Mouse (Mus musculus) bone marrow, adult 2 months (tissue): ENCODE results near the gene Slc24a3.

Experiments used
- CTCF ChIP-seq: fragments of 200-500 bp; IDR thresholded peaks from 2 replicates; pipeline ENCODE4 v1.5.1; 2011; ENCODE audit warnings: low read length, control low read depth; ENCODE audit not compliant: control insufficient read depth, insufficient read depth
- POLR2A ChIP-seq: fragments of 200-500 bp; IDR thresholded peaks from 2 replicates; pipeline ENCODE4 v1.6.1; 2011; ENCODE audit warnings: low read depth, mild to moderate bottlenecking, control low read depth, low read length, borderline replicate concordance; ENCODE audit not compliant: control insufficient read depth

DNA sequence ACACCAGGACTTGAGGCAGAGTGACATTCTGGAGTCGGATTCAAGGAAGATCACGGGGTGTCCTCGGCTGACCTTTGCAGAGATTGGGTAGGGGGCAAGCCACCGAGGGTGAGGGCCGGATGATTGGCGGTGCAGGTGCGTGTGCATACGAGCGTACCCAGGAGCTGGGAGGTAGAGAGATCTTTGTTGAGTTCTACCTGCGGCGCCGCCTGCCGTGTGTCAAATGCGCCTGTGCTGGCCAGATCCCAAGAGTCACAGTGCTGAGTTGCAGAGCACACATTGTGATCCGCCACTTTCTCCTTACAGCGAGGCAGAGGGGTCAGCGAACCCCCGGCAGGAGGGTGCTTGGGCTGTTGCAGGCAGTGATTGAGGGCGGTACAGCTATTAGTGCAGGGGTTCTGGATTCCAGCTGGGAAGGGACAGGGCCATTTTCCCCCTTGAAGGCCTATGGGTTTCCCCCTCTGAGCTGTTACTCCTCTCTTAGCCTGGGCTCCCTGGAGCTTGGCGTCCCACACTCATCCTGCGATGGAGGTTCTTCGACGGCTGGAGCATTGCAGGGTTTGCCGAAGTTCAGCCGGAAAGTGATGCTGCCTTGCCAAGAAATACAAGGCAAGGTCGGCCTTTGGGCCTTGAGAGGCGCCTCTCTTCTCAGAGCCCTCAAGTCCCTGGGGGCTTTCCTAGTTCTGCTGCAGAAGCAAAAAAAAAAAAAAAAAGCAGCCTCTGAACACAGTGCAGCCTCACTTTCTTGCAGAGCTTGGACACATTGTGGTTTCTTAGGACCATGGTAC lies 508.4 kb downstream of the Slc24a3 start:
- no peak for TF ChIP-seq POLR2A
- TF ChIP-seq CTCF: no peak
